Mouse (Mus musculus) liver, postnatal 0 days (tissue): ENCODE data around the gene Methig1.

Experiments used
- CTCF ChIP-seq: sonication (generic); IDR thresholded peaks from 2 replicates; pipeline ENCODE4 v1.5.1; 2016; ENCODE audit warnings: antibody characterized with exemption, low read depth
- EP300 ChIP-seq: IDR thresholded peaks from 2 replicates; pipeline ENCODE4 v1.6.1; 2016; ENCODE audit warnings: antibody characterized with exemption, low read depth, mild to moderate bottlenecking

DNA sequence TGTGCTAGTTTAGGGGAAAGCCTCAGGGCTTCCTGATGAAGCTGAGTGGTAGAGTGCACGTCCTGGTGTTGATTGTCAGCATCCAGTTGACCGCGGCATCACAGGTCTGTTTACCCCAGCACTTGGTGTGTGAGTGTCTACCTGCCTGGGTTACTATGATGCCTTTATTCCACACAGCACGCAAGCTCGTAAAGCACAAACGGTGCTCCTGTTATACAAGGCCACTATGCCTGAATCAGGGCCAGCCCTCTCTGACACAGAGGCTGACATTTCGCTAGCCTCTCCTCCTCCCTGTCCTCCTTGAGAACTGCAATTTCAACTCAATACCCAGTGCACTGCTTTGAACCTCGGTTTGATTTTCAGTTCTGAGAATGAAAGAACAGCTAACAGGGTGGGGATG is 66.4 kb downstream of the Methig1 start:
- TF ChIP-seq CTCF (no peak), EP300 (no peak)
